Mouse (Mus musculus) midbrain, embryonic 13.5 days (tissue): ENCODE data around the gene P4htm. TPM values are rescaled to one million over a fixed set of nuclear protein-coding genes. Genes with fewer than 3 reads are reported as not detected.

Source experiments
- ATAC-seq: fragments of 200-750 bp; cut with Nextera tagmentation; 2 replicates; pipeline ENCODE4 v1.8.0; 2017; ENCODE audit warnings: mild to moderate bottlenecking, moderate TSS enrichment, moderate library complexity
- H3K27ac ChIP-seq: fragments of 300-500 bp; sonication (generic); 2 replicates; pipeline ENCODE4 v1.5.1; 2015; ENCODE audit warnings: inconsistent platforms, mild to moderate bottlenecking, moderate library complexity
- H3K27me3 ChIP-seq: fragments of 300-500 bp; sonication (generic); 2 replicates; pipeline ENCODE4 v1.6.1; 2015; ENCODE audit warnings: mild to moderate bottlenecking, inconsistent platforms
- H3K36me3 ChIP-seq: fragments of 300-500 bp; sonication (generic); 2 replicates; pipeline ENCODE4 v1.6.1; 2015; ENCODE audit warnings: mild to moderate bottlenecking, inconsistent platforms
- H3K4me1 ChIP-seq: fragments of 300-500 bp; sonication (generic); replicated peaks from 2 replicates; pipeline ENCODE4 v1.6.1; 2015; ENCODE audit warnings: inconsistent platforms
- H3K4me2 ChIP-seq: fragments of 300-500 bp; sonication (generic); replicated peaks from 2 replicates; pipeline ENCODE4 v1.6.1; 2015; ENCODE audit warnings: moderate library complexity, mild to moderate bottlenecking, inconsistent platforms
- H3K4me3 ChIP-seq: fragments of 300-500 bp; sonication (generic); replicated peaks from 2 replicates; pipeline ENCODE4 v1.5.1; 2015; ENCODE audit warnings: mild to moderate bottlenecking, inconsistent platforms
- H3K9ac ChIP-seq: fragments of 300-500 bp; sonication (generic); replicated peaks from 2 replicates; pipeline ENCODE4 v1.6.1; 2015; ENCODE audit warnings: mild to moderate bottlenecking, inconsistent platforms
- H3K9me3 ChIP-seq: fragments of 300-500 bp; sonication (generic); 2 replicates; pipeline ENCODE4 v1.6.1; 2016; ENCODE audit warnings: mild to moderate bottlenecking, inconsistent platforms
- WGBS: fragments of 180-500 bp; shearing (Covaris S2); methylation state at CpG from one replicate; pipeline ENCODE4 v1.1.7; 2015; 5-methylcytosine and 5-hydroxymethylcytosine counted together
- polyA plus RNA-seq: library from polyadenylated mRNA; unstranded; fragments of >200 nt; fragmentation: Nextera tagmentation; extraction: Ambion mirVana; gene quantifications from 2 replicates; pipeline ENCODE4 v1.2.1, GENCODE M21; 2015

Gene P4htm
- polyA plus RNA-seq, 1 experiment from 2014 or later: 27.7 TPM

- H3K4me1 ChIP-seq: peaks cover 42% of the 10 kb centered on the region
- peak within 1 kb of the TSS; percentile 94 for H3K4me2 ChIP-seq
- WGBS: under 1% methylated on average over 73 of the region's 73 CpGs
- peak within 1 kb of the TSS; percentile 97 for H3K27ac ChIP-seq
- H3K9ac ChIP-seq: peak within 1 kb of the TSS; percentile 88
- H3K4me3 ChIP-seq: peak within 1 kb of the TSS; percentile 80
- peak; percentile 85 for ATAC-seq
- no peaks in the 10 kb centered on the region for H3K27me3 ChIP-seq
- peaks cover 54% of the 10 kb centered on the region for H3K36me3 ChIP-seq
- H3K9me3 ChIP-seq: no peaks in the 10 kb centered on the region
These were observed 30.4 kb downstream of the P4htm start, which contains the start of gene Ndufaf3 for GRCm38 (mm10) chr9:108566815-108567776. Gene Ndufaf3, minus strand, starts transcription at chr9:108567434.

GRCm38 (mm10) chr9:108565881-108566814 lies 31.3 kb downstream of the P4htm start:
- peak overlapping the region; percentile 80 for H3K4me3 ChIP-seq
- H3K36me3 ChIP-seq: peaks cover 52% of the 10 kb centered on the region
- 13% methylated on average over 35 of the region's 35 CpGs for WGBS
- no peak for ATAC-seq
- no peaks in the 10 kb centered on the region for H3K9me3 ChIP-seq
- no peaks in the 10 kb centered on the region for H3K27me3 ChIP-seq
- H3K27ac ChIP-seq: peak overlapping the region; percentile 97
- H3K9ac ChIP-seq: peak overlapping the region; percentile 88
- H3K4me2 ChIP-seq: peak overlapping the region; percentile 94
- peaks cover 50% of the 10 kb centered on the region for H3K4me1 ChIP-seq

GRCm38 (mm10) chr9:108564131-108564530 lies 33.3 kb downstream of the P4htm start:
- no peak overlapping the region for H3K9ac ChIP-seq
- H3K27ac ChIP-seq: no peak overlapping the region
- H3K27me3 ChIP-seq: no peaks in the 10 kb centered on the region
- no peak overlapping the region for H3K4me2 ChIP-seq
- WGBS: 96% methylated on average over 7 of the region's 7 CpGs
- peaks cover 52% of the 10 kb centered on the region for H3K36me3 ChIP-seq
- no peak overlapping the region for H3K4me3 ChIP-seq
- no peaks in the 10 kb centered on the region for H3K9me3 ChIP-seq
- H3K4me1 ChIP-seq: peaks cover 39% of the 10 kb centered on the region
- no peak for ATAC-seq

GRCm38 (mm10) chr9:108563671-108564070 lies 33.8 kb downstream of the P4htm start:
- H3K36me3 ChIP-seq: peaks cover 56% of the 10 kb centered on the region
- H3K9ac ChIP-seq: no peak overlapping the region
- H3K4me3 ChIP-seq: no peak overlapping the region
- H3K4me2 ChIP-seq: no peak overlapping the region
- no peaks in the 10 kb centered on the region for H3K9me3 ChIP-seq
- 95% methylated on average over 8 of the region's 8 CpGs for WGBS
- H3K27ac ChIP-seq: no peak overlapping the region
- peaks cover 36% of the 10 kb centered on the region for H3K4me1 ChIP-seq
- ATAC-seq: no peak
- H3K27me3 ChIP-seq: no peaks in the 10 kb centered on the region

- peak within 1 kb of the TSS; percentile 59 for H3K4me3 ChIP-seq
- H3K27ac ChIP-seq: peak within 1 kb of the TSS; percentile 74
- no peaks in the 10 kb centered on the region for H3K9me3 ChIP-seq
- H3K36me3 ChIP-seq: peaks cover 79% of the 10 kb centered on the region
- no peaks in the 10 kb centered on the region for H3K27me3 ChIP-seq
- H3K4me1 ChIP-seq: peaks cover 14% of the 10 kb centered on the region
- H3K4me2 ChIP-seq: peak within 1 kb of the TSS; percentile 80
- under 1% methylated on average over 53 of the region's 53 CpGs for WGBS
- ATAC-seq: peak; percentile 99
- peak within 1 kb of the TSS; percentile 82 for H3K9ac ChIP-seq
These were observed 37.1 kb downstream of the P4htm start, which contains the start of gene Impdh2 for GRCm38 (mm10) chr9:108560227-108560841. Gene Impdh2, plus strand, starts transcription at chr9:108560286.

GRCm38 (mm10) chr9:108559169-108559568 lies 38.3 kb downstream of the P4htm start:
- H3K36me3 ChIP-seq: peaks cover 78% of the 10 kb centered on the region
- no peak for ATAC-seq

GRCm38 (mm10) chr9:108546875-108547274 lies 50.6 kb downstream of the P4htm start:
- 90% methylated on average over 1 of the region's 1 CpGs for WGBS
- Histone ChIP-seq H3K27ac (no peak overlapping the region), H3K4me1 (no peaks in the 10 kb centered on the region), H3K4me2 (no peak overlapping the region), H3K4me3 (no peak overlapping the region), H3K27me3 (no peaks in the 10 kb centered on the region), H3K9me3 (no peaks in the 10 kb centered on the region), H3K9ac (no peak overlapping the region), H3K36me3 (peaks cover 85% of the 10 kb centered on the region)
- no peak for ATAC-seq

More at GRCm38 (mm10) chr9:108559169-108559568, 38.3 kb downstream of the P4htm start:
- no peaks in the 10 kb centered on the region for H3K9me3 ChIP-seq
- H3K4me1 ChIP-seq: peaks cover 14% of the 10 kb centered on the region
- H3K27ac ChIP-seq: no peak overlapping the region
- no peaks in the 10 kb centered on the region for H3K27me3 ChIP-seq
- no peak overlapping the region for H3K4me3 ChIP-seq
- no peak overlapping the region for H3K4me2 ChIP-seq
- 92% methylated on average over 4 of the region's 4 CpGs for whole genome bisulfite sequencing
- H3K9ac ChIP-seq: no peak overlapping the region

GRCm38 (mm10) chr9:108545986-108546385 lies 51.5 kb downstream of the P4htm start:
- Histone ChIP-seq H3K9ac (no peak overlapping the region), H3K27ac (no peak overlapping the region), H3K27me3 (no peaks in the 10 kb centered on the region), H3K4me3 (no peak overlapping the region), H3K9me3 (no peaks in the 10 kb centered on the region), H3K4me2 (no peak overlapping the region), H3K4me1 (no peaks in the 10 kb centered on the region), H3K36me3 (peaks cover 88% of the 10 kb centered on the region)
- WGBS: 89% methylated on average over 3 of the region's 3 CpGs
- no peak for ATAC-seq

GRCm38 (mm10) chr9:108540846-108541245 lies 56.6 kb downstream of the P4htm start:
- H3K27me3 ChIP-seq: no peaks in the 10 kb centered on the region
- no peak overlapping the region for H3K4me3 ChIP-seq
- no peak overlapping the region for H3K4me2 ChIP-seq
- no peak overlapping the region for H3K9ac ChIP-seq
- H3K4me1 ChIP-seq: no peaks in the 10 kb centered on the region
- no peak for ATAC-seq
- peaks cover 92% of the 10 kb centered on the region for H3K36me3 ChIP-seq
- H3K9me3 ChIP-seq: no peaks in the 10 kb centered on the region
- H3K27ac ChIP-seq: no peak overlapping the region

GRCm38 (mm10) chr9:108531496-108531895 lies 66.0 kb downstream of the P4htm start:
- Histone ChIP-seq H3K4me3 (no peak overlapping the region), H3K36me3 (peaks cover 81% of the 10 kb centered on the region), H3K27ac (no peak overlapping the region), H3K27me3 (no peaks in the 10 kb centered on the region), H3K9me3 (no peaks in the 10 kb centered on the region), H3K4me2 (no peak overlapping the region), H3K9ac (no peak overlapping the region), H3K4me1 (no peaks in the 10 kb centered on the region)
- 94% methylated on average over 1 of the region's 1 CpGs for WGBS
- ATAC-seq: no peak

- no peaks in the 10 kb centered on the region for H3K4me1 ChIP-seq
- no peaks in the 10 kb centered on the region for H3K27me3 ChIP-seq
- no peak for ATAC-seq
- no peak overlapping the region for H3K4me2 ChIP-seq
- H3K4me3 ChIP-seq: no peak overlapping the region
- peaks cover 76% of the 10 kb centered on the region for H3K36me3 ChIP-seq
- H3K9me3 ChIP-seq: no peaks in the 10 kb centered on the region
- no peak overlapping the region for H3K9ac ChIP-seq
- WGBS: 89% methylated on average over 1 of the region's 1 CpGs
- no peak overlapping the region for H3K27ac ChIP-seq
These were observed 66.5 kb downstream of the P4htm start for GRCm38 (mm10) chr9:108530954-108531353.
